Mouse (Mus musculus): ENCODE measurements around the gene Clcn6. TPM values are rescaled to one million over a fixed set of nuclear protein-coding genes. Genes with fewer than 3 reads are reported as not detected.
A peak's percentile ranks its signal among the peaks of the same experiment; 100 is the strongest.

The Clcn6 gene
- total RNA-seq, 1 experiment: 32.5 TPM

GRCm38 (mm10) chr4:147985205-147986132, 53.2 kb downstream of the Clcn6 start, which contains the start of gene Nppb:
Nppb (plus strand) TSS chr4:147985788.
- TF ChIP-seq ZNF384 (IDR thresholded peaks at IDR 0.05; ENCODE audit: low read depth, low read length) (no peak), HCFC1 (IDR thresholded peaks at IDR 0.05; ENCODE audit: borderline replicate concordance, insufficient read depth, low read length) (no peak), CHD2 (IDR thresholded peaks at IDR 0.05; ENCODE audit: low read depth, low read length) (no peak), ZC3H11A (IDR thresholded peaks at IDR 0.05; ENCODE audit: borderline replicate concordance, low read depth, low read length) (no peak), MAFK (IDR thresholded peaks at IDR 0.05; ENCODE audit: insufficient read depth, low read depth, low read length) (no peak)
- in situ Hi-C loops (cut with MboI; ENCODE audit: low sequenced_read_pairs in 2 of 2, unreplicated experiment in 2 of 2): no loop called here
- Histone ChIP-seq H3K4me1 (ENCODE audit: control insufficient read depth in 2 of 2, insufficient read depth in 2 of 2, low read length in 2 of 2, poor library complexity in 1 of 2) (peaks cover 0 to 5% of the 10 kb centered on the region in 2 experiments; a peak in 2 of 4 replicates), H3K27ac (ENCODE audit: insufficient read depth, low read depth, low read length, poor library complexity, severe bottlenecking) (no peak within 1 kb of the TSS; the same call in 1 of the 2 replicates), H3K9me3 (ENCODE audit: control insufficient read depth, insufficient read depth, low read depth, low read length) (no peaks in the 10 kb centered on the region), H3K9ac (ENCODE audit: insufficient read depth, low read depth, low read length, poor library complexity, severe bottlenecking) (no peak within 1 kb of the TSS), H3K36me3 (ENCODE audit: control insufficient read depth, insufficient read depth, low read length, poor library complexity, severe bottlenecking) (no peaks in the 10 kb centered on the region), H3K4me3 (ENCODE audit: insufficient read depth in 1 of 2, low read depth in 1 of 2, low read length in 2 of 2, poor library complexity in 1 of 2, severe bottlenecking in 1 of 2) (peak within 1 kb of the TSS in 1 of 2 experiments; percentile 29; a peak in 1 of 4 replicates)
- peak; percentile 54 for DNase-seq (ENCODE audit: low read depth, low spot score)

DNA sequence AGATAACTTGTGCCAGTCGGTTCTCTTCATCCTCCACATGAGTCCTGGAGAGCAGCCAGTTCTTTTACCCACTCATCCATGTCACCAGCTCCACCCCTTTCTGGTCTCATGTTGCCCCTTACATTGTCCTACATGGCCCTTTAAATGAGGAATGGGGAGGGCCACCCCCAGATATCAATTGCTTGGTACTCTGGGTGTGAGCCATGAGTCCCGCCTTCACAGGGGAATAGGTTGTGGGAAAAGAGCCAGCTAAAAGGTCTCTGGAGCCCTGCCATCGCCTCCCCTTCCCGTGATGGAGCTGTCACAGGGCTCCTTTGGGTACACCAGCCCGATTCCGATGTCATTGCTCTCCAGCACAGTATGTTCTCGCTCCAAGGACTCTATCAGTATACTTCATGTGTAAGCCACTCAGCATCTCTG, 59.2 kb downstream of the Clcn6 start:
- Histone ChIP-seq H3K36me3 (ENCODE audit: control insufficient read depth, insufficient read depth, low read length, poor library complexity, severe bottlenecking) (no peaks in the 10 kb centered on the region), H3K4me3 (ENCODE audit: insufficient read depth in 1 of 2, low read depth in 1 of 2, low read length in 2 of 2, poor library complexity in 1 of 2, severe bottlenecking in 1 of 2) (no peak overlapping the region), H3K27ac (ENCODE audit: insufficient read depth, low read depth, low read length, poor library complexity, severe bottlenecking) (no peak overlapping the region), H3K9ac (ENCODE audit: insufficient read depth, low read depth, low read length, poor library complexity, severe bottlenecking) (no peak overlapping the region), H3K4me1 (ENCODE audit: control insufficient read depth in 2 of 2, insufficient read depth in 2 of 2, low read length in 2 of 2, poor library complexity in 1 of 2) (no peaks in the 10 kb centered on the region), H3K9me3 (ENCODE audit: control insufficient read depth, insufficient read depth, low read depth, low read length) (no peaks in the 10 kb centered on the region)
- TF ChIP-seq HCFC1 (IDR thresholded peaks at IDR 0.05; ENCODE audit: borderline replicate concordance, insufficient read depth, low read length) (no peak), MAFK (IDR thresholded peaks at IDR 0.05; ENCODE audit: insufficient read depth, low read depth, low read length) (no peak), CHD2 (IDR thresholded peaks at IDR 0.05; ENCODE audit: low read depth, low read length) (no peak), ZC3H11A (IDR thresholded peaks at IDR 0.05; ENCODE audit: borderline replicate concordance, low read depth, low read length) (no peak), ZNF384 (IDR thresholded peaks at IDR 0.05; ENCODE audit: low read depth, low read length) (no peak)
- in situ Hi-C loops (cut with MboI; ENCODE audit: low sequenced_read_pairs in 2 of 2, unreplicated experiment in 2 of 2): no loop called here
- DNase-seq (ENCODE audit: low read depth, low spot score): no peak

GRCm38 (mm10) chr4:147978391-147978790, 60.2 kb downstream of the Clcn6 start:
- Histone ChIP-seq H3K4me1 (ENCODE audit: control insufficient read depth in 2 of 2, insufficient read depth in 2 of 2, low read length in 2 of 2, poor library complexity in 1 of 2) (no peaks in the 10 kb centered on the region), H3K9ac (ENCODE audit: insufficient read depth, low read depth, low read length, poor library complexity, severe bottlenecking) (no peak overlapping the region), H3K36me3 (ENCODE audit: control insufficient read depth, insufficient read depth, low read length, poor library complexity, severe bottlenecking) (no peaks in the 10 kb centered on the region), H3K27ac (ENCODE audit: insufficient read depth, low read depth, low read length, poor library complexity, severe bottlenecking) (no peak overlapping the region), H3K9me3 (ENCODE audit: control insufficient read depth, insufficient read depth, low read depth, low read length) (no peaks in the 10 kb centered on the region), H3K4me3 (ENCODE audit: insufficient read depth in 1 of 2, low read depth in 1 of 2, low read length in 2 of 2, poor library complexity in 1 of 2, severe bottlenecking in 1 of 2) (no peak overlapping the region)
- no peak for TF ChIP-seq HCFC1 (IDR thresholded peaks at IDR 0.05; ENCODE audit: borderline replicate concordance, insufficient read depth, low read length)
- DNase-seq (ENCODE audit: low read depth, low spot score): no peak
- in situ Hi-C loops (cut with MboI; ENCODE audit: low sequenced_read_pairs in 2 of 2, unreplicated experiment in 2 of 2): no loop called here

GRCm38 (mm10) chr4:147977726-147978125, 60.9 kb downstream of the Clcn6 start:
- Histone ChIP-seq H3K4me3 (ENCODE audit: insufficient read depth in 1 of 2, low read depth in 1 of 2, low read length in 2 of 2, poor library complexity in 1 of 2, severe bottlenecking in 1 of 2) (no peak overlapping the region), H3K9ac (ENCODE audit: insufficient read depth, low read depth, low read length, poor library complexity, severe bottlenecking) (no peak overlapping the region), H3K36me3 (ENCODE audit: control insufficient read depth, insufficient read depth, low read length, poor library complexity, severe bottlenecking) (no peaks in the 10 kb centered on the region), H3K27ac (ENCODE audit: insufficient read depth, low read depth, low read length, poor library complexity, severe bottlenecking) (no peak overlapping the region), H3K4me1 (ENCODE audit: control insufficient read depth in 2 of 2, insufficient read depth in 2 of 2, low read length in 2 of 2, poor library complexity in 1 of 2) (no peaks in the 10 kb centered on the region), H3K9me3 (ENCODE audit: control insufficient read depth, insufficient read depth, low read depth, low read length) (no peaks in the 10 kb centered on the region)
- in situ Hi-C loops (cut with MboI; ENCODE audit: low sequenced_read_pairs in 2 of 2, unreplicated experiment in 2 of 2): no loop called here
- no peak for DNase-seq (ENCODE audit: low read depth, low spot score)
- TF ChIP-seq MAFK (IDR thresholded peaks at IDR 0.05; ENCODE audit: insufficient read depth, low read depth, low read length) (no peak), ZNF384 (IDR thresholded peaks at IDR 0.05; ENCODE audit: low read depth, low read length) (no peak), CHD2 (IDR thresholded peaks at IDR 0.05; ENCODE audit: low read depth, low read length) (no peak), HCFC1 (IDR thresholded peaks at IDR 0.05; ENCODE audit: borderline replicate concordance, insufficient read depth, low read length) (no peak), ZC3H11A (IDR thresholded peaks at IDR 0.05; ENCODE audit: borderline replicate concordance, low read depth, low read length) (no peak)
